Mouse (Mus musculus) mouse embryonic stem cell (cell line): ENCODE results near the gene Nkg7.
"Not testable (repeated sequence)": the region's sequence is repeated elsewhere in the genome, so short reads cannot be mapped to it uniquely, and the experiment has no call there.

ENCODE experiments used
- in situ Hi-C, 2 experiments: fragments of 300-500 bp; cut with MboI; formaldehyde crosslinking; loops; 1 replicate in 1 of 2; 3 replicates in 1 of 2; pipeline ENCODE4 v1.14.3; 2019 to 2020; ENCODE audit warnings: low sequenced_read_pairs in 2 of 2, low pct_unique_long_range_greater_than_20kb in 1 of 2, mixed read lengths in 1 of 2; ENCODE audit not compliant: unreplicated experiment in 1 of 2

Nkg7 gene

GRCm38 (mm10) chr7:43436341-43437255 is at the start of gene Nkg7:
Gene Nkg7 (plus strand): TSS chr7:43437073.
- in situ Hi-C loops: no loop called here

GRCm38 (mm10) chr7:43392349-43393121 is 44.3 kb upstream of the Nkg7 start:
- in situ Hi-C loops: no loop called here

DNA sequence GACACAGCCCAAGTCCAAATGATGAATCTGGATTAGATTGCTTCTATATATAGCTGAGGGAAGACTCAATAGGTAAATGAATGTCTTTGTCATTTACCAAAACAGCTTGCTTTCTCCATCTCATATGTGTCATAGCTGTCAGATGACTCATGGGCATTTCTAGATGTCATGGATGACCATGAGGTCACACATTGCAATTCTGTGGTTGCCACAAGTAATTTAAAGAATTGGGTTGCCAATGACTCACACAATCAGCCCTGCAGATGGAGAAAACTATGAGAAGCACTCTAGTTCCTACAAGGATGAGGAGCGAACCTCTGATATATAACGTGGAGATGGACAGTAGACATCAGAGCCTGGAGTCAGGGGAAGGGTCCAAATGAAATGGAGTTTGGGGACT is 37.4 kb upstream of the Nkg7 start:
- in situ Hi-C loops: loop anchor here in 1 of 2 experiments (5.0 kb wide), 1 partner anchor 52 kb away; no protein-coding TSS in a partner anchor

DNA sequence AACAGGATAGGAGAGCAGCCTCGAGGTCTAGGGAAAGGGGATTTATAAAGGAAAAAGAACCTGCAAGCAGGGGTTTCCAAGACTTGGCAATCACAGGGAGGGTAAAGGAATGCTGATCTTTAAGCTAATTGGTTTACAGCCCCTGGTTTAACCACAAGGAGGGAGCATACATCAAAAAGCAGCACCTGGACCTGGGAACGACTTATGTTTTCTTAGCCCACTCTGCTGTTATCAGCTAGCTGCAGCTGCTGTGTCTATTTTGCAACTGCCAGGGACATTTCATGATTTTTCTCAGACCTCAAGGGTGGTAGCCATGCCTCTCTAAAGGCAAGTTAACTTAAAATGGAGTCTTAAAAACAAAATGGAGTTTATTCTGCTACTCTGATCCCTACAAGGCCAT is 34.2 kb upstream of the Nkg7 start:
- in situ Hi-C loops: no loop called here

GRCm38 (mm10) chr7:43407573-43407972 is 29.3 kb upstream of the Nkg7 start:
- in situ Hi-C loops: no loop called here

DNA sequence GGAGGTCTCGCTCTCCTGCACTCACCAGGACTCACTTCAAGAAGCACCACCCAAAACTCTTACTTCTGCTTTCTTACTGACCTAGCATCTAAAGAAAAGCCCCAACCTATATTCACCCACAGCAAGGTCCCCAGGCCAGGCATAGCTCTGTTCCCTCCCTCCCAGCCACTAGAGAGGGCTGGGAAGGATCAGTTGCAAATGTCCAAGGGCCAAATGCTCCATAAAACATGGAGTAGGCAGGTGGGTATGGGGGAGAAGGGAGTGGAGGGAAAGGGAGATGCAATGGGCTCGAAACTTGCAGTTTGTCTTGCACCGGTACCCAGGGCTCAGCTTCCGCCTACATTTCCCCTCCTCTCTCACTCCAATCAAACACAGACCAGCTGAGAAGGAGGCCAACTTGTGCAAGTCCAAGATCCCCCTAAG is 28.7 kb upstream of the Nkg7 start, which contains the start of gene Siglecg:
Gene Siglecg (plus strand): TSS at position 74 of the 423 bp plus-strand sequence.
- in situ Hi-C loops: no loop called here

DNA sequence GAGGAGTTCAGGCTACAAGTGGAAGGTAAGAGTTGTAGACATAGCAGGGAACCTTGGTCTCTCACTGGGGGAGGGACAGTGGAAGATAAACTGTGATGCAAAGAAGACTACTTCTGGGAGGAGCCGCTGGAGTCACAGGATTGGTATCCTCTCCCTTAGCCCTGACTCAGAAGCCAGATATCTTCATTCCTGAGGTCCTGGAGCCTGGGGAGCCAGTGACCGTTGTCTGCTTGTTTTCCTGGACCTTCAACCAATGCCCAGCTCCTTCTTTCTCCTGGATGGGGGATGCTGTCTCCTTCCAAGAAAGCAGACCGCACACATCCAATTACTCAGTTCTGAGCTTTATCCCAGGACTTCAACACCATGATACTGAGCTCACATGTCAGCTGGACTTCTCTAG is 27.8 kb upstream of the Nkg7 start:
- in situ Hi-C loops: no loop called here

DNA sequence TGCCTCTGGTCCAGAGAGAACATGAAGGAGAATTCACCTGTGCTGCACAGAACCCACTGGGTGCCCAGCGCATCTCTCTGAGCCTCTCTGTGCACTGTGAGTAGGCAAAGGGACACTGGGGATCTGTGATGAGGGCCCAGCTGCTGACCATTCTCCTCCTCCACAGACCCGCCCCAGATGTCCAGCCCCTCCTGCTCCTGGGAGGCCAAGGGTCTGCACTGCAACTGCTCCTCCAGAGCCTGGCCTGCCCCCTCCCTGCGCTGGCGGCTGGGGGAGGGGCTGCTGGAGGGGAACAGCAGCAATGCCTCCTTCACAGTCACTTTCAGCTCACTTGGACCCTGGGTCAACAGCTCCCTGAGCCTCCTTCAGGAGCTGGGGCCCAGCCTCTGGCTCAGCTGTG is 25.1 kb upstream of the Nkg7 start:
- in situ Hi-C loops: not testable (repeated sequence)

DNA sequence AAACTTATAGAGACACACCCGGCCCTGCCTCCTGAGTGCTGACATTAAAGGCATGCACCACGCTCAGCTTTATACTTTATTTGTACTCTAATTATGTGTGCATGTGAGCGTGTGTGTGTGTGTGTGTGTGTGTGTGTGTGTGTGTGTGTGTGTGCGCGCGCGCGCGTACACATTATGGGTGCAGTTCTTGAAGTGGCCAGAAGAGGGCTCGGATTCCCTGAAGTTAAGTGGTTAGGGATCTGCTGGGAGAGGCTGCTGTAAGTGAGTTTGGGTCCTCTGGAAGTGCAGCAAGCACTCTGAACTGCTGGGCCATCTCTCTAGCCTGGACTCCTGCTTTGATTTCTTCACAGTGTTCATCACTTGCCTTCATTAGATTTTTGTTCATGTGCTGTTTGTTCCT is 19.6 kb upstream of the Nkg7 start:
- in situ Hi-C loops: no loop called here

DNA sequence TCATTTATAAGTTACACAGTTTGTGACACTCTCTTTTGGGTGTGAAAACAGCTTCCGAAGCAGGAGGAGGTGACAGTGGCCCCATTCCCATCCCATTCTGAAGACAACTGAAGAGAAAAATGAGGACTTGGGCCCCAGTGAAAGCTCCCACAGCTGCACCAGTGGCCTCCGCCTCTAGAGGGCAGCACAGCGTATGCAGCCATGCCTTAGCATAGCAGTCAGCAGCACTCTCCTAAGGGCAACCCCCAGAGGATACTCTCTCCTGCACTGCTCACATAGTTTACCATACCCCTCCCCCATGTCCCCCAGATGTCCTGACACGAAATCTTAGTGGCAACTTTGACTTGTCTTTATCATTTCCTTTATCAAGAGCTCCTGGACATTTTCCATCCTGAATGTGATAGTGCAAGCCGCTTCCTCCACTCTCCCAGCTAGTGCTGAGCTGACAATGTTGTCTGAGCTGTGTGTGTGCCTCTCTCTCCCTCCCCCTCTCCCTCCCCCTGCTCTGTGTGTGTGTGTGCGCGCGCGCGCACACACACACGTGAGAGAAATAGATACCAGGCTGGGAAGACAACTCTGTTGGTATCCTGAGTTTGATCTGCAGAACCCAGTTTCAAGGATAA is 13.8 kb upstream of the Nkg7 start:
- in situ Hi-C loops: no loop called here

- in situ Hi-C loops: no loop called here
Observed at GRCm38 (mm10) chr7:43423991-43424625, 12.8 kb upstream of the Nkg7 start.

- in situ Hi-C loops: no loop called here
Observed at GRCm38 (mm10) chr7:43427406-43427805, 9.5 kb upstream of the Nkg7 start, which contains the start of gene Lim2. Gene Lim2 (plus strand): TSS chr7:43427670.

GRCm38 (mm10) chr7:43429500-43429899 is 7.4 kb upstream of the Nkg7 start:
- in situ Hi-C loops: no loop called here

GRCm38 (mm10) chr7:43432891-43433290 is 4.0 kb upstream of the Nkg7 start:
- in situ Hi-C loops: no loop called here

DNA sequence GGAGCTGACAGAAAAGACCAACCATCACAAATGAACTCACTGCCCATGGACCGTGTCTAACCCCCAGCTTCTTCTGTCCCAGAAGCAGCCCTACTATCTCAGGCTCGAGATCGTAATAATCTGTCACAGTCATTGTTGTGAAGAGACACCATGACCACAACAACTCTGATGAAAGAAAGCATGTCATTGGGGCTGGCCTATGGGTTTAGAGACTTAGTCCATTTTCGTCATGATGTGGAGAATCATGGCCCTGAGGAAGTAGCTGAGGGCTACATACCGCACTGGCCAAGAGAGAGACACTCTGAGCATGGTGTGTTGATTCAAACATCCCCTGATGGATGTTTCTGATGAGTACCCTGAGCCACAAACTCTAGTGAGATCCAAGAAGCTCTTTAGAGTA is 2.2 kb upstream of the Nkg7 start:
- in situ Hi-C loops: no loop called here

GRCm38 (mm10) chr7:43438611-43439010 is 1.7 kb downstream of the Nkg7 start:
- in situ Hi-C loops: no loop called here

DNA sequence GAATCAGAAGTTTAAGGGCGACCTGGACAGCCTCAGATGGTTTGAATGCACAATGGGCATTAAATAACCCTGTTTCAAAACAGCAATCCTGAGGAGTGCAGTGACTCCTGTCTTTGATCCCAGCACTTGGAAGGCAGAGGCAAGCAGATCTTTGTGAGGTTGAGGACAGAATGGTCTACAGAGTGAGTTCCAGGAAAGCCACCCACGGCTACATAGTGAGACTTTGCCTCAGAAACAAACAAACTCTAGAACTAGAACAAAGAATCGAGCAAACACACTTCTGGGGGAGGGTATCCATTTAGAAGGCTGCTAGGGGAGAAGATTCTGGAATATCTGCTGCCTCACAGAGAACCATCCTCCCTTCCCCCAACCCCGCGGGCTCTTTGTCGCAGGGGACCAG is 3.6 kb downstream of the Nkg7 start, which contains the start of gene Cldnd2:
Gene Cldnd2 (plus strand): TSS at position 301 of the 400 bp plus-strand sequence.
- in situ Hi-C loops: no loop called here

GRCm38 (mm10) chr7:43441071-43441470 is 4.2 kb downstream of the Nkg7 start:
- in situ Hi-C loops: no loop called here
